Mouse (Mus musculus) ES-Bruce4 (cell line): ENCODE data around the gene Nrxn3. TPM values are rescaled to one million over a fixed set of nuclear protein-coding genes. Genes with fewer than 3 reads are reported as not detected.

Source experiments
- H3K27ac ChIP-seq: 2 replicates; pipeline ENCODE4 v1.5.1; 2012; ENCODE audit warnings: low read length, inconsistent platforms; ENCODE audit not compliant: insufficient read depth
- H3K27me3 ChIP-seq: 2 replicates; pipeline ENCODE4 v1.6.1; 2012; ENCODE audit warnings: mild to moderate bottlenecking, low read length, inconsistent platforms; ENCODE audit not compliant: control insufficient read depth, poor library complexity, insufficient read depth, severe bottlenecking
- H3K36me3 ChIP-seq: 2 replicates; pipeline ENCODE4 v1.6.1; 2012; ENCODE audit warnings: inconsistent platforms, mild to moderate bottlenecking, low read length, moderate library complexity; ENCODE audit not compliant: control insufficient read depth, poor library complexity, insufficient read depth, severe bottlenecking
- H3K4me1 ChIP-seq: one replicate; pipeline ENCODE4 v1.8.1; 2011; ENCODE audit warnings: low read length; ENCODE audit not compliant: control insufficient read depth, insufficient read depth
- H3K4me3 ChIP-seq: 2 replicates; pipeline ENCODE4 v1.5.1; 2011; ENCODE audit warnings: low read depth, mild to moderate bottlenecking, low read length
- H3K9ac ChIP-seq: 2 replicates; pipeline ENCODE4 v1.6.1; 2012; ENCODE audit warnings: low read depth, mild to moderate bottlenecking, inconsistent platforms; ENCODE audit not compliant: poor library complexity, severe bottlenecking
- H3K9me3 ChIP-seq: replicated peaks from 2 replicates; pipeline ENCODE4 v1.6.1; 2012; ENCODE audit warnings: mild to moderate bottlenecking, low read length, inconsistent platforms; ENCODE audit not compliant: control insufficient read depth, poor library complexity, insufficient read depth, severe bottlenecking
- CTCF ChIP-seq: IDR thresholded peaks from one replicate; pipeline ENCODE4 v1.8.1; 2011; ENCODE audit warnings: low read depth, low read length
- EP300 ChIP-seq: IDR thresholded peaks from 2 replicates; pipeline ENCODE4 v1.6.1; 2011; ENCODE audit warnings: low read depth, low read length; ENCODE audit not compliant: insufficient read depth
- POLR2A ChIP-seq: IDR thresholded peaks from one replicate; pipeline ENCODE4 v1.8.1; 2011; ENCODE audit warnings: low read length; ENCODE audit not compliant: insufficient read depth
- polyA plus RNA-seq: library from polyadenylated mRNA; stranded (reverse); fragments of >200 nt; gene quantifications from 2 replicates; pipeline ENCODE4 v1.2.4, GENCODE M21; 2011; ENCODE audit warnings: low read depth; ENCODE audit not compliant: missing spikeins, insufficient read depth, insufficient read length

The Nrxn3 gene
- polyA plus RNA-seq, 1 experiment = not detected

GRCm38 (mm10) chr12:89211608-89212007 is 488.9 kb downstream of the Nrxn3 start:
- Histone ChIP-seq H3K27ac (no peak overlapping the region), H3K9me3 (no peaks in the 10 kb centered on the region), H3K4me1 (no peaks in the 10 kb centered on the region), H3K9ac (no peak overlapping the region), H3K27me3 (no peaks in the 10 kb centered on the region), H3K36me3 (no peaks in the 10 kb centered on the region), H3K4me3 (no peak overlapping the region)
- TF ChIP-seq POLR2A (no peak), CTCF (no peak), EP300 (no peak)

GRCm38 (mm10) chr12:89239826-89240225 is 517.1 kb downstream of the Nrxn3 start:
- Histone ChIP-seq H3K27ac (no peak overlapping the region), H3K36me3 (no peaks in the 10 kb centered on the region), H3K9me3 (no peaks in the 10 kb centered on the region), H3K4me1 (no peaks in the 10 kb centered on the region), H3K4me3 (no peak overlapping the region), H3K9ac (no peak overlapping the region), H3K27me3 (no peaks in the 10 kb centered on the region)
- TF ChIP-seq CTCF = no peak

DNA sequence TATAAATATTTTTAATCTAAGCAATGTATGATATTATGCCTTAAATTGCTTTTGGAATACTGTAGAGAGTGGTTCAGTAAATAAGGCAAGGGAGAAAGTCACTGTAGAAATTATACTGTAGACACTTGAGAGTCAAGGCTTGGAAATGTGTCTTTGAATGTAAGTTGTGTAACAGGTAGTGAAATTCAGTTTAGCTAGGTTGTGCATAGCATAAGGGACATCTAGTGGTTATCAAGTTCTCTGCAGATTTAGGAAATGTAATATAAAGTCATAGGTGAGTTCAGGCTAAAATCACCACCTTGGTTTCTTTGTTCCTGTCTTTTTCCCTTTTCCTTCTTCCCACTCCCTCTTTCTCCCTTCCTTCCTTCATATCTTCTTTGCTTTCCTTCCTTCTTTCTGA is 518.9 kb downstream of the Nrxn3 start:
- Histone ChIP-seq H3K9me3 (no peaks in the 10 kb centered on the region), H3K4me3 (no peak overlapping the region), H3K9ac (no peak overlapping the region), H3K27me3 (no peaks in the 10 kb centered on the region), H3K27ac (no peak overlapping the region), H3K4me1 (no peaks in the 10 kb centered on the region), H3K36me3 (no peaks in the 10 kb centered on the region)
- TF ChIP-seq EP300 (no peak), POLR2A (no peak), CTCF (no peak)

- Histone ChIP-seq H3K4me1 (no peaks in the 10 kb centered on the region), H3K9me3 (no peaks in the 10 kb centered on the region), H3K9ac (no peak overlapping the region), H3K36me3 (no peaks in the 10 kb centered on the region), H3K4me3 (no peak overlapping the region), H3K27me3 (no peaks in the 10 kb centered on the region), H3K27ac (no peak overlapping the region)
- no peak for TF ChIP-seq CTCF
- no peak for TF ChIP-seq POLR2A
- no peak for TF ChIP-seq EP300
Measured at GRCm38 (mm10) chr12:89242476-89242875, 519.8 kb downstream of the Nrxn3 start.

- Histone ChIP-seq H3K27me3 (peaks cover 3% of the 10 kb centered on the region; the same call in 1 of the 2 replicates), H3K9ac (no peak overlapping the region), H3K4me1 (no peaks in the 10 kb centered on the region), H3K36me3 (no peaks in the 10 kb centered on the region), H3K27ac (no peak overlapping the region), H3K4me3 (no peak overlapping the region), H3K9me3 (no peaks in the 10 kb centered on the region)
- TF ChIP-seq CTCF (no peak), EP300 (no peak), POLR2A (no peak)
Measured at GRCm38 (mm10) chr12:89255275-89255892, 532.7 kb downstream of the Nrxn3 start.

DNA sequence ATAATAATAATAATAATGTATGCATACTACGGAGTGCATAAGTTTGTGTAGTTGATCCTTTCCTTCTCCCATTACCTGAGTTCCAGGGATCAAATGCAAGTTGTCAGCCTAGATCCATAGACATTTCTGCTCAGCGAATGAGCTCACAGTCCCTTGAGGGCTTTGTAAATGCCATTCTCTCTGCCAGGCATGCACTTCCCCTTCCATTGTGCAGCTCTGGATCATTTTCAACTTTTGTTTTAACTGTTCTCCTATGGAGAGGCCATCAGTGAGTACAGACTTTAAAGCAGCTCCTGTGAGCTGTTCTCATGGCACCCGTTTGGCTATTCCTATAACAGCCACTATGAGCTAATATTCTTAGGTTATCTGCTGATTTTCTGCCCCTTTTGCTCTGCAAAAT is 536.2 kb downstream of the Nrxn3 start:
- no peaks in the 10 kb centered on the region for H3K9me3 ChIP-seq
- no peak for TF ChIP-seq CTCF
- TF ChIP-seq EP300 = no peak
- TF ChIP-seq POLR2A = no peak
- no peak overlapping the region for H3K9ac ChIP-seq
- peaks cover 3% of the 10 kb centered on the region for H3K27me3 ChIP-seq
- no peaks in the 10 kb centered on the region for H3K36me3 ChIP-seq
- no peaks in the 10 kb centered on the region for H3K4me1 ChIP-seq
- H3K4me3 ChIP-seq = no peak overlapping the region
- H3K27ac ChIP-seq = no peak overlapping the region
